Mouse (Mus musculus): ENCODE measurements around the gene Fbxl3. TPM values are rescaled to one million over a fixed set of nuclear protein-coding genes. Genes with fewer than 3 reads are reported as not detected.

The Fbxl3 gene
- total and polyA plus RNA-seq, 3 experiments, result 14.6 to 28.4 TPM; not detected in 1

DNA sequence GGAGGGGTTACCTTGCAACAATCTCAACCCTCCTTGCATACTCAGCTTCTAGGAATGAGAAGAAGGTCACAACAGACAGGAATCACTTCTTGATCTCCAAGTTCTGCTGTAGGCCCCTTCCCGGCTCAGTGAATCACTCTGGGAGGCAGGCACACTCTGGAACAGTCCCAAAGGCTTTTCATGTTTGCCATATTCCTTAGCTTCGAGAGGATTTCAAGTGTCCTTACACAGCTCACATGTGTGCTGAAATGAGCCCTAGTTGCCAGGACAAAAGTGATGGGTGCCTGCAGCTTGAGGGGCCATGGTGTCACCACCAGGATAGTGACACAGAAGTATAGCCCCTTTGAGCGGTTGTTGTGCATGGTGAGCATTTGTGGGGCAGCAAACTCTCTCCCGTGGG, 26.6 kb downstream of the Fbxl3 start:
- Histone ChIP-seq H3K27ac (ENCODE audit: control insufficient read depth, low read depth, low read length) (no peak overlapping the region), H3K4me3 (ENCODE audit: control insufficient read depth in 1 of 2, insufficient read depth in 1 of 2, low read depth in 2 of 2, low read length in 2 of 2) (no peak overlapping the region), H3K9me3 (replicated peaks; ENCODE audit: insufficient read depth, low read length) (no peaks in the 10 kb centered on the region), H3K36me3 (ENCODE audit: control insufficient read depth in 1 of 2, insufficient read depth in 2 of 2, low read length in 2 of 2) (peaks cover 0 to 6% of the 10 kb centered on the region in 2 experiments; a peak in 2 of 4 replicates), H3K4me1 (ENCODE audit: control insufficient read depth in 1 of 2, insufficient read depth in 2 of 2, low read length in 2 of 2) (no peaks in the 10 kb centered on the region; a peak in 1 of 4 replicates), H3K9ac (ENCODE audit: control insufficient read depth, low read depth, low read length, poor library complexity, severe bottlenecking) (no peak overlapping the region), H3K27me3 (ENCODE audit: control insufficient read depth in 1 of 2, insufficient read depth in 2 of 2, low read length in 2 of 2) (no peaks in the 10 kb centered on the region), H3K79me2 (ENCODE audit: control insufficient read depth, insufficient read depth, low read length, poor library complexity) (peaks cover 2% of the 10 kb centered on the region; the same call in 1 of the 2 replicates)
- TF ChIP-seq E2F4 (IDR thresholded peaks at IDR 0.05; ENCODE audit: borderline replicate concordance, low read depth, low read length), result no peak
- TF ChIP-seq POLR2A (IDR thresholded peaks at IDR 0.05; ENCODE audit: control insufficient read depth in 1 of 2, insufficient read depth in 1 of 2, low read depth in 1 of 2, low read length in 2 of 2, poor library complexity in 1 of 2), result no peak
- no peak for TF ChIP-seq POLR2AphosphoS5 (IDR thresholded peaks at IDR 0.05; ENCODE audit: borderline replicate concordance, low read depth, low read length)
- no peak for TF ChIP-seq ETS1 (IDR thresholded peaks at IDR 0.05; ENCODE audit: low read depth, low read length)
- no peak for TF ChIP-seq CHD2 (IDR thresholded peaks at IDR 0.05; ENCODE audit: low read length)
- TF ChIP-seq TBP (IDR thresholded peaks at IDR 0.05; ENCODE audit: low read depth, low read length), result no peak
- no peak for DNase-seq (ENCODE audit: low read depth, low spot score)

DNA sequence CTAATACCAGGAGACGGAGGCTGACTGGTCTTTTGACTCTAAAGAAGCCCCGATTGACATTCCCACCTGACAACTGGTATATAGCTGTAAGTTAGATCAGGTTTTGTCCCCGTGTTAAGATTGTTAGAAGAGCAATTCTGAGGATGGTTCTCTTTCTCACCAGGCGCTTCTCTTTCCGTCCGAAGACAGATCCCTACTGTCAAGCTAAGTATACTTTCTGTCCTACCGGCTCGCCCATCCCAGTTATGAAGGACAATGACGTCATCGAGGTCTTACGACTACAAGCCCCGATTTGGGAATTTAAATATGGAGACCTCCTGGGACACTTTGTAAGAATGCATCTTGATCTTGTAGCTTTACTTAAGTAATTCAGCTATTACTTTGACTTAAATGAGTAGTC, 27.9 kb downstream of the Fbxl3 start:
- H3K27ac ChIP-seq (ENCODE audit: control insufficient read depth, low read depth, low read length), result no peak overlapping the region
- DNase-seq (ENCODE audit: low read depth, low spot score), result no peak
- H3K36me3 ChIP-seq (ENCODE audit: control insufficient read depth in 1 of 2, insufficient read depth in 2 of 2, low read length in 2 of 2), result peaks cover 0 to 6% of the 10 kb centered on the region in 2 experiments; a peak in 2 of 4 replicates
- H3K4me3 ChIP-seq (ENCODE audit: control insufficient read depth in 1 of 2, insufficient read depth in 1 of 2, low read depth in 2 of 2, low read length in 2 of 2), result peak overlapping the region in 1 of 2 experiments; percentile 93; a peak in 1 of 4 replicates
- H3K9me3 ChIP-seq (replicated peaks; ENCODE audit: insufficient read depth, low read length), result no peaks in the 10 kb centered on the region
- H3K4me1 ChIP-seq (ENCODE audit: control insufficient read depth in 1 of 2, insufficient read depth in 2 of 2, low read length in 2 of 2), result no peaks in the 10 kb centered on the region; a peak in 1 of 4 replicates
- TF ChIP-seq ZKSCAN1 (IDR thresholded peaks at IDR 0.05; ENCODE audit: low read depth, low read length), result no peak
- TF ChIP-seq UBTF (IDR thresholded peaks at IDR 0.05; ENCODE audit: borderline replicate concordance, insufficient read depth, low read depth, low read length), result no peak
- no peak for TF ChIP-seq ZMIZ1 (IDR thresholded peaks at IDR 0.05; ENCODE audit: low read depth, low read length)
- no peak for TF ChIP-seq USF2 (IDR thresholded peaks at IDR 0.05; ENCODE audit: borderline replicate concordance in 1 of 2, insufficient read depth in 1 of 2, low read depth in 1 of 2, low read length in 2 of 2)
- no peak for TF ChIP-seq USF1 (IDR thresholded peaks at IDR 0.05; ENCODE audit: low read depth, low read length)
- no peak for TF ChIP-seq RAD21 (IDR thresholded peaks at IDR 0.05; ENCODE audit: low read depth, low read length)
- TF ChIP-seq MEF2A (IDR thresholded peaks at IDR 0.05; ENCODE audit: extremely low read depth, insufficient replicate concordance, low read depth, low read length, poor library complexity, severe bottlenecking), result no peak
- TF ChIP-seq POLR2A (IDR thresholded peaks at IDR 0.05; ENCODE audit: control insufficient read depth in 1 of 2, insufficient read depth in 1 of 2, low read depth in 1 of 2, low read length in 2 of 2, poor library complexity in 1 of 2), result no peak
- no peak for TF ChIP-seq HCFC1 (IDR thresholded peaks at IDR 0.05; ENCODE audit: low read depth, low read length)
- no peaks in the 10 kb centered on the region for H3K27me3 ChIP-seq (ENCODE audit: control insufficient read depth in 1 of 2, insufficient read depth in 2 of 2, low read length in 2 of 2)
- no peak overlapping the region for H3K9ac ChIP-seq (ENCODE audit: control insufficient read depth, low read depth, low read length, poor library complexity, severe bottlenecking)
- H3K79me2 ChIP-seq (ENCODE audit: control insufficient read depth, insufficient read depth, low read length, poor library complexity), result peaks cover 2% of the 10 kb centered on the region; the same call in 1 of the 2 replicates
